Mouse (Mus musculus) lung, embryonic 15.5 days (tissue): ENCODE data around the gene Gm49776. TPM values are rescaled to one million over a fixed set of nuclear protein-coding genes. Genes with fewer than 3 reads are reported as not detected.
A peak's percentile ranks its signal among the peaks of the same experiment; 100 is the strongest.
"Not testable (repeated sequence)": the region's sequence is repeated elsewhere in the genome, so short reads cannot be mapped to it uniquely, and the experiment has no call there.

Experiments
- ATAC-seq: fragments of 200-750 bp; cut with Nextera tagmentation; 2 replicates; pipeline ENCODE4 v1.8.0; 2017; ENCODE audit warnings: moderate number of reproducible peaks, borderline replicate concordance; ENCODE audit not compliant: low FRiP score, low TSS enrichment; ENCODE audit errors: extremely low read depth
- H3K27ac ChIP-seq: fragments of 300-500 bp; sonication (generic); 2 replicates; pipeline ENCODE4 v1.5.1; 2015; ENCODE audit warnings: moderate library complexity, mild to moderate bottlenecking, inconsistent platforms
- H3K27me3 ChIP-seq: fragments of 300-500 bp; sonication (generic); 2 replicates; pipeline ENCODE4 v1.6.1; 2015; ENCODE audit warnings: inconsistent platforms
- H3K36me3 ChIP-seq: fragments of 300-500 bp; sonication (generic); 2 replicates; pipeline ENCODE4 v1.6.1; 2015; ENCODE audit warnings: inconsistent platforms
- H3K4me1 ChIP-seq: fragments of 300-500 bp; sonication (generic); 2 replicates; pipeline ENCODE4 v1.6.1; 2015; ENCODE audit warnings: inconsistent platforms
- H3K4me2 ChIP-seq: fragments of 300-500 bp; sonication (generic); 2 replicates; pipeline ENCODE4 v1.6.1; 2015; ENCODE audit warnings: inconsistent platforms, mild to moderate bottlenecking, moderate library complexity
- H3K4me3 ChIP-seq: fragments of 300-500 bp; sonication (generic); 2 replicates; pipeline ENCODE4 v1.5.1; 2015; ENCODE audit warnings: mild to moderate bottlenecking, inconsistent platforms
- H3K9ac ChIP-seq: fragments of 300-500 bp; sonication (generic); 2 replicates; pipeline ENCODE4 v1.6.1; 2015; ENCODE audit warnings: inconsistent platforms
- H3K9me3 ChIP-seq: fragments of 300-500 bp; sonication (generic); 2 replicates; pipeline ENCODE4 v1.6.1; 2016; ENCODE audit warnings: inconsistent platforms
- WGBS: fragments of 180-500 bp; shearing (Covaris S2); methylation state at CpG from one replicate; pipeline ENCODE4 v1.1.7; 2015; 5-methylcytosine and 5-hydroxymethylcytosine counted together
- microRNA counts: library from miRNA; unstranded; fragments of <30 nt; microRNA quantifications from one replicate; lab custom pipeline; 2016
- microRNA-seq: library from miRNA; unstranded; fragments of <30 nt; microRNA quantifications from one replicate; pipeline ENCODE4, GENCODE M21; 2016
- polyA plus RNA-seq: library from polyadenylated mRNA; unstranded; fragments of >200 nt; fragmentation: Nextera tagmentation; extraction: Ambion mirVana; gene quantifications from 2 replicates; pipeline ENCODE4 v1.2.1, GENCODE M21; 2015

Gm49776 gene
- polyA plus RNA-seq, 1 experiment from 2014 or later, result 2.4 TPM

DNA sequence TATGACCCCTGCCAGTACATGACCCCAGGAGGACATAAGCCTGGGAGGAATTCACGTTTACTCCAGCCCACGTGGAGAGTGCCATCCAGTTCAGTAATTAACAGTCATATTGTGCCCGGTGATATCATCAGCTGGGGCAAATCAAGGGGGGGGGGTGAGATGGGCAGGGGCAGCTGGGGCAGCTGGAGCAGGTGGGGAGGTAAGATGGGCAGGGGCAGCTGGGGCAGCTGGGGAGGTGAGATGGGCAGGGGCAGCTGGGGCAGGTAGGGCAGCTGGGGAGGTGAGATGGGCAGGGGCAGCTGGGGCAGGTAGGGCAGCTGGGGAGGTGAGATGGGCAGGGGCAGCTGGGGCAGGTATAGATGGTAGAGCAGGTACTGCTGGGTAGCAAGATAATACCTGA, 62.6 kb downstream of the Gm49776 start:
- ATAC-seq, H3K27me3 ChIP-seq, H3K36me3 ChIP-seq, H3K4me3 ChIP-seq, H3K27ac ChIP-seq, H3K4me1 ChIP-seq, H3K9me3 ChIP-seq, H3K9ac ChIP-seq, H3K4me2 ChIP-seq: not testable (repeated sequence)
- WGBS, result 59% methylated on average over 3 of the region's 3 CpGs

MicroRNA genes within 50 kb of the gene (microRNA counts, 519-probe panel; counts per million panel counts)
- 2,491 counts per million, percentile 50 among the panel's probes with 10 or more counts for microRNA mmu-miR-1306 (lab: Ali Mortazavi, UCI)

Small RNA genes within 50 kb of the gene (microRNA-seq; reads per million reads assigned to microRNA genes)
- gene Gm24572 (0.93 reads per million), gene Mir1306 (247 reads per million, percentile 62 among the genes with 10 or more reads in this experiment)

Other genes starting within 250 kb of the Gm49776 start
- gene Dgcr6, start 205.5 kb downstream of the Gm49776 start, polyA plus RNA-seq, result 95.5 and 97.9 TPM in 2 replicates
- 13.5 and 14.7 TPM in 2 replicates for gene Prodh, start 168.1 kb downstream of the Gm49776 start, polyA plus RNA-seq
- gene Rtn4r, start 130.7 kb downstream of the Gm49776 start, polyA plus RNA-seq, result 0.74 and 0.90 TPM in 2 replicates
- not detected in 2 replicates for gene Ccdc188, start 40.4 kb downstream of the Gm49776 start, polyA plus RNA-seq
- gene Zdhhc8, start 23.2 kb downstream of the Gm49776 start, polyA plus RNA-seq, result 19.7 and 20.6 TPM in 2 replicates
- gene Trmt2a, start 9.6 kb downstream of the Gm49776 start, polyA plus RNA-seq, result 103 and 106 TPM in 2 replicates
- gene Ranbp1, start 9.6 kb downstream of the Gm49776 start, polyA plus RNA-seq, result 580 and 615 TPM in 2 replicates
- gene Dgcr8, start 30.9 kb upstream of the Gm49776 start, polyA plus RNA-seq, result 28.5 and 32.2 TPM in 2 replicates
- gene Tango2, start 89.8 kb upstream of the Gm49776 start, polyA plus RNA-seq, result 24.6 and 33.0 TPM in 2 replicates
- 29.7 and 35.5 TPM in 2 replicates for gene Arvcf, start 89.9 kb upstream of the Gm49776 start, polyA plus RNA-seq
- gene Txnrd2, start 168.1 kb upstream of the Gm49776 start, polyA plus RNA-seq, result 22.7 and 23.4 TPM in 2 replicates
- gene Comt, start 168.5 kb upstream of the Gm49776 start, polyA plus RNA-seq, result 112 and 122 TPM in 2 replicates
- gene Gnb1l, start 240.4 kb upstream of the Gm49776 start, polyA plus RNA-seq, result 15.7 and 17.0 TPM in 2 replicates
- 4.9 and 5.4 TPM in 2 replicates for gene Rtl10, start 240.6 kb upstream of the Gm49776 start, polyA plus RNA-seq